Mouse (Mus musculus) liver, embryonic 14.5 days (tissue): ENCODE results near the gene Flt3l.

Experiments used
- CTCF ChIP-seq: IDR thresholded peaks from 2 replicates; pipeline ENCODE4 v1.5.1; 2016; ENCODE audit warnings: antibody characterized with exemption, low read depth, control low read depth
- EP300 ChIP-seq: IDR thresholded peaks from 2 replicates; pipeline ENCODE4 v1.6.1; 2016; ENCODE audit warnings: antibody characterized with exemption, low read depth

DNA sequence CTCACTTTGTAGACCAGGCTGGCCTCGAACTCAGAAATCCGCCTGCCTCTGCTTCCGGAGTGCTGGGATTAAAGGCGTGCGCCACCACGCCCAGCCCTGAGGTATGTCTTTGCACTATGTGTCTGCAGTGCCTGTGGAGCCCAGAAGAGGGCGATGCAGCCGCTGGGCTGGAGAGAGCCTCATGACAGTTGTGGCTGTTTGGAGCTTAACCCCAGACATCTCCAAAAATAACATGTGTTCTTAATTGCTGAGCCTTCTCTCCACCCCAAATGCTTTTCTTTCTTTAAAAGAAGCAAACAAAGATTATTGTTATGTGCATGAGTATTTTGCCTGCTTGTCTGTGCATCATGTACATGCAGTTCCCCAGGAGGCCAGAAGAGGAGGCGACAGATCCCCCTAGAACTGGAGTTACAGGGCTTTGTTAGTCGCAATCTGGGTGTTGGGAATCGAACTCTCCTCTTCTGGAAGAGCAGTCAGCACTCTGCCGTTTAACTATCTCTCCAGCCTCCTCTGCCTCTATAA lies 18.8 kb upstream of the Flt3l start:
- TF ChIP-seq CTCF: peak; percentile 75
- TF ChIP-seq EP300: no peak
